Mouse (Mus musculus) liver, postnatal 0 days (tissue): ENCODE measurements around the gene H2-Aa.

ENCODE experiments used
- CTCF ChIP-seq: sonication (generic); IDR thresholded peaks from 2 replicates; pipeline ENCODE4 v1.5.1; 2016; ENCODE audit warnings: antibody characterized with exemption, low read depth
- EP300 ChIP-seq: IDR thresholded peaks from 2 replicates; pipeline ENCODE4 v1.6.1; 2016; ENCODE audit warnings: antibody characterized with exemption, low read depth, mild to moderate bottlenecking

GRCm38 (mm10) chr17:34269817-34270216 is 17.8 kb downstream of the H2-Aa start:
- no peak for TF ChIP-seq EP300
- no peak for TF ChIP-seq CTCF
